Mouse (Mus musculus): Measurements from ENCODE around the gene Ccdc30. TPM values are rescaled to one million over a fixed set of nuclear protein-coding genes. Genes with fewer than 3 reads are reported as not detected.
"Not testable (repeated sequence)": the region's sequence is repeated elsewhere in the genome, so short reads cannot be mapped to it uniquely, and the experiment has no call there.

The Ccdc30 gene
- total RNA-seq, 2 experiments from 2014 or later: 2.9 TPM; not detected in 1

GRCm38 (mm10) chr4:119333487-119333886 lies 81.8 kb downstream of the Ccdc30 start:
- ATAC-seq (replicated peaks; ENCODE audit: low FRiP score, low TSS enrichment, poor library complexity, severe bottlenecking): no peak

- ATAC-seq (replicated peaks; ENCODE audit: low FRiP score, low TSS enrichment, poor library complexity, severe bottlenecking): no peak
Measured at GRCm38 (mm10) chr4:119320896-119321550, 94.3 kb downstream of the Ccdc30 start.

- ATAC-seq (replicated peaks; ENCODE audit: low FRiP score, low TSS enrichment, poor library complexity, severe bottlenecking): peak; percentile 99
Measured at GRCm38 (mm10) chr4:119320131-119320830, 95.0 kb downstream of the Ccdc30 start, which contains the start of gene Ppih. Ppih (minus strand) TSS chr4:119320546.

DNA sequence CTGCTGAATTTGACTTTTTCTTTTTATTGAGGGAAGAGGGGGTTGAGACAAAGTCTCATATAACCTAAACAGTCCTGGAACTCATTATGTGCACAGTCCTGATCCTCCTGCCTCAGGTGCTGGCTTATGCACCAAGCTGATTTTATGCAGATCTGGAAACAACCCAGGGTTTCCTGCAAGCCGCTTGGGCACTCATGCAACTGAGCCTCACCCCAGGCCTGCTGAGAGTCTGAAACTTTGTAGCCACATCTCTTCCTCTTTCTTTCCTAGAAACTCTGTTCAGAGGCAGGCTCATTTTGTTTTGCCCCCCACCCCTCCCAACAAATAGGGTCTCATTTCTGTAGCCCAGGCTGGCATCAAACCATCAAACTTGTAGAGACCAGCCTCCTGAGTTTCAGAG lies 101.6 kb downstream of the Ccdc30 start:
- no peak for ATAC-seq (replicated peaks; ENCODE audit: low FRiP score, low TSS enrichment, poor library complexity, severe bottlenecking)

DNA sequence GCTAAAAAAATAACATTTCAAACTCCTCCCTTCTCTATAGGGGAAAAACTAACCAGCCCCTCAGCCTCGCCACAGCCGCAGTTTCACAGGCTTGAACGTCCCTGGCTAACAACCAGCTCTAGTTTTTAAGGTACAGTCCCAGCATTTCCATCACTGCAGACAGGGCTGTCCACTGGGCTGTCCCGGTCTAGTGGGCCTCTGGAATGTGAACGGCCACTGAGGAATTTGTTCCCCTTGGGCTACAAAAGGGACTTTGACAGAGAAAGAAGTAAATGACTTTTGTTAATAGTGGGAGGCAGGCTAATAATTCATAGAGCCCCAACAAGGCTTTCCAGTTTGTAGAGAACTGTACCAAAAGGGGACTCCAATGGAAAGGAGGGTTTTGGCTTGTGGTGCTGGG lies 109.9 kb downstream of the Ccdc30 start:
- no peak for ATAC-seq (replicated peaks; ENCODE audit: low FRiP score, low TSS enrichment, poor library complexity, severe bottlenecking)

GRCm38 (mm10) chr4:119303291-119303690 lies 112.0 kb downstream of the Ccdc30 start:
- ATAC-seq (replicated peaks; ENCODE audit: low FRiP score, low TSS enrichment, poor library complexity, severe bottlenecking): no peak

GRCm38 (mm10) chr4:119301777-119302176 lies 113.5 kb downstream of the Ccdc30 start:
- ATAC-seq (replicated peaks; ENCODE audit: low FRiP score, low TSS enrichment, poor library complexity, severe bottlenecking): no peak

- no peak for ATAC-seq (replicated peaks; ENCODE audit: low FRiP score, low TSS enrichment, poor library complexity, severe bottlenecking)
Measured at GRCm38 (mm10) chr4:119300761-119301160, 114.6 kb downstream of the Ccdc30 start.

GRCm38 (mm10) chr4:119297361-119297760 lies 118.0 kb downstream of the Ccdc30 start:
- no peak for ATAC-seq (replicated peaks; ENCODE audit: low FRiP score, low TSS enrichment, poor library complexity, severe bottlenecking)

DNA sequence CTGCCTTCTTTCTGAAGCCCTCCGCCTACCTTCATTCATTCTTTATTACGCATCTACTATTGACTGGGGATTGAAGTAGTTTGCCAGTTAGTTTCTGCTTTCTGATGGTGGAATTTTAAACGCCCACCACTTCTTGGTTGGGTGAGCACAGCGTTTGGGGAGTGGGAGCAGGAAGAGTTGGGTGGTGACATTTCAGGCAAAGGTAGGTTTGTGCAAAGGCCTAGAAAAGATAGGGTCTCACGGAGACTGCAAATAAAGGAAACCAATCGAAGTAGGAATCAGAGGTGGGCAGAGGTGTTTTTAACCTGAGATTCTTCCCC lies 120.2 kb downstream of the Ccdc30 start:
- ATAC-seq (replicated peaks; ENCODE audit: low FRiP score, low TSS enrichment, poor library complexity, severe bottlenecking): no peak

GRCm38 (mm10) chr4:119294415-119295133 lies 120.7 kb downstream of the Ccdc30 start, which contains the start of gene Ybx1:
Ybx1 (minus strand) TSS chr4:119294604.
- ATAC-seq (replicated peaks; ENCODE audit: low FRiP score, low TSS enrichment, poor library complexity, severe bottlenecking): peak; percentile 98

GRCm38 (mm10) chr4:119293574-119294258 lies 121.6 kb downstream of the Ccdc30 start:
- no peak for ATAC-seq (replicated peaks; ENCODE audit: low FRiP score, low TSS enrichment, poor library complexity, severe bottlenecking)

- peak; percentile 46 for ATAC-seq (replicated peaks; ENCODE audit: low FRiP score, low TSS enrichment, poor library complexity, severe bottlenecking)
Measured at GRCm38 (mm10) chr4:119292771-119293573, 122.3 kb downstream of the Ccdc30 start.

DNA sequence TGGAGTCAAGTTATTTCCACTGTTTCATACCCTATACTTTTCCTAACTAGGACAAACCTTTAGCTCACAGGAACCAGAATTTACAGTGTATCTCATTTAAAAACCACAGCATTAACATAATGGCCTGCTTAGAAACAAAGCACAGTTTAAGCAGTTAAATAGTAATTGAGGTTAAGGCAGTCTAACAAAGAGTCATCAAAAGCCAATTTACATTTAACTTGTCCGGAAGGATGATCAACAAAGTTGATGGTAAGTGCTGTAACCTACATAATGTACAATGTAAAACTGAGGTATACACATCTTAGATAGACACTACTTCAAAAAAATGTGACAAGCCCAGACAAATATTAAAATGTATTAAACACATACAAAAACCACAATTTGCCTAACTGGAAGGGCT lies 123.4 kb downstream of the Ccdc30 start:
- no peak for ATAC-seq (replicated peaks; ENCODE audit: low FRiP score, low TSS enrichment, poor library complexity, severe bottlenecking)

DNA sequence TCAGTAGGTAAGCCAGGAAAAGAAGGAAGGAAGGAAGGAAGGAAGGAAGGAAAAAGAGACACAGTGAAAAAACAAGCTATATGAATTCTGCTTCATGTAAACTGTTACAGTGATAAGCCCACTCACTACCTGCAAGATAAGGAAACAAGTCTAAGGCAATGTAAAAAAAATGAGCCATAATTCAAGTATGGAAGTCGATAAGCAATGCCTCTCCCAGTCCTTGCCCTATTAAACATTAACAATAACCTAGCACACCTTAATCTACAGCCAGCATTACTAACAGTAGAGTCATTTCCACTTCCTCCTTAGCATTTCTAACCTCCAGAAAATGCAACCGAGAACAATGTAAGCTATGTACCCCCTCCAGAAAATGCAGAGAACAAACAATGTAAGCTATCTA lies 130.0 kb downstream of the Ccdc30 start:
- ATAC-seq (replicated peaks; ENCODE audit: low FRiP score, low TSS enrichment, poor library complexity, severe bottlenecking): peak; percentile 50

DNA sequence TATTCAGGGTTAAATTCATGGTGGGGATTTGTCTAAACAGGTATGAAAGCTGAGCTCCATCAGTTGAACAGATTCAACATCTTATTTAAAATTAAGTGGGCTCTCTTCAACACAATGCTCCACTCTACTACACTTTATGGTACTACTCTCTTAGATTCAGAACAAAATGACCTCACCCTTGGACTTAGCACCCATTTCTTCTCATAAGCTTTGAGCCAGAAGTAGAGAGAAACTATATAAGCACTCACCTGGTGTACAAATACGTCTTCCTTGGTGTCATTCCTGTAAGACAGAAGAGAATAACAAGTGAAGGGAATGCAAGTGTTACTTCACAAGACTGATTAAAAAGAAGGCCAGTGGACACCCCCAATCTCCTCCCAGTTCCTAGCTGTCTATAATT lies 130.5 kb downstream of the Ccdc30 start:
- no peak for ATAC-seq (replicated peaks; ENCODE audit: low FRiP score, low TSS enrichment, poor library complexity, severe bottlenecking)

DNA sequence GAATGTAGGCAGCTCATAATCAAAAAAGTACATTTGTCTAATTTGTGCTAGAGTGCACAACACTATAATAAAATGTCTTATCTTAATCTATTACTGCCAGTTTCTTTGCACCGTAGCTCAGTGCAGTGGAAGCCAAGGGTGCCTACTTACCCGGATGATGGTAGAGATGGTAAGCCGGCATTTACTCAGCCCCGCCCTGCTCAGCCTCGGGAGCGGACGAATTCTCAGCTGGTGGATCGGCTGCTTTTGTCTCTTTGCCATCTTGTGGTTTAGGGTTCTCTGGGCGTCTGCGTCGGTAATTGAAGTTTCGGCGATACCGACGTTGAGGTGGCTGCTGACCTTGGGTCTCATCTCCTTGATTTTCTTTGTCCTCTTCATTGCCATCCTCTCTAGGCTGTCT lies 136.5 kb downstream of the Ccdc30 start:
- not testable (repeated sequence) for ATAC-seq (replicated peaks; ENCODE audit: low FRiP score, low TSS enrichment, poor library complexity, severe bottlenecking)

GRCm38 (mm10) chr4:119275726-119276125 lies 139.6 kb downstream of the Ccdc30 start:
- no peak for ATAC-seq (replicated peaks; ENCODE audit: low FRiP score, low TSS enrichment, poor library complexity, severe bottlenecking)

GRCm38 (mm10) chr4:119275226-119275625 lies 140.1 kb downstream of the Ccdc30 start:
- ATAC-seq (replicated peaks; ENCODE audit: low FRiP score, low TSS enrichment, poor library complexity, severe bottlenecking): peak; percentile 56
